Mouse (Mus musculus): Measurements from ENCODE around the gene Pabpc4. TPM values are rescaled to one million over a fixed set of nuclear protein-coding genes. Genes with fewer than 3 reads are reported as not detected.
"Not testable (repeated sequence)": the region's sequence is repeated elsewhere in the genome, so short reads cannot be mapped to it uniquely, and the experiment has no call there.

Gene Pabpc4
- polyA plus RNA-seq, 1 experiment from 2014 or later = 147 TPM

DNA sequence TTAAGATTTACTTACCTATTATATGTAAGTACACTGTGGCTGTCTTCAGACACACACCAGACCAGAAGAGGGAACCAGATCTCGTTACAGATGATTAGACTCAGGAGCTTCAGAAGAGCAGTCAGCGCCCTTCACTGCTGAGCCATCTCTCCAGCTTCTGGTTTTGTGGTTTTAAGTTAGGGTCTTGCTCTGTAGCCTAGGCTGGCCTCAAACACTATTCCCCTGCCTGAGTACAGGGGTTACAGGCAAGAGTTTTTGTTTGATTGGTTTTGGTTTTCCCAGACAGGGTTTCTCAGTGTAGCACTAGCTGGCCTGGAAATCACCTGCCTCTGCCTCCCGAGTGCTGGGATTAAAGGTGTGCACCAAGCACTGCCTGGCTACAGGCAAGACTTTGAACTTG, 30.2 kb downstream of the Pabpc4 start:
- H3K36me3 ChIP-seq (ENCODE audit: control insufficient read depth, insufficient read depth, low read length) = peaks cover 95% of the 10 kb centered on the region
- ATAC-seq (replicated peaks; ENCODE audit: low FRiP score) (no peak), DNase-seq (ENCODE audit: low spot score) (no peak)
- no peak overlapping the region for H3K27ac ChIP-seq (ENCODE audit: low read depth, low read length)
- WGBS = 75% methylated on average over 3 of the region's 3 CpGs
- no peak overlapping the region for H3K4me3 ChIP-seq (ENCODE audit: low read depth, low read length)
- no peak overlapping the region for H3K9ac ChIP-seq (ENCODE audit: low read depth, low read length)
- no peak overlapping the region for H3K4me2 ChIP-seq
- peaks cover 4% of the 10 kb centered on the region; the same call in 1 of the 2 replicates for H3K4me1 ChIP-seq (replicated peaks; ENCODE audit: control insufficient read depth, insufficient read depth, low read length)
- no peaks in the 10 kb centered on the region for H3K27me3 ChIP-seq (replicated peaks; ENCODE audit: control insufficient read depth, insufficient read depth, low read length)
- no peaks in the 10 kb centered on the region for H3K9me3 ChIP-seq (ENCODE audit: control insufficient read depth, low read length)

DNA sequence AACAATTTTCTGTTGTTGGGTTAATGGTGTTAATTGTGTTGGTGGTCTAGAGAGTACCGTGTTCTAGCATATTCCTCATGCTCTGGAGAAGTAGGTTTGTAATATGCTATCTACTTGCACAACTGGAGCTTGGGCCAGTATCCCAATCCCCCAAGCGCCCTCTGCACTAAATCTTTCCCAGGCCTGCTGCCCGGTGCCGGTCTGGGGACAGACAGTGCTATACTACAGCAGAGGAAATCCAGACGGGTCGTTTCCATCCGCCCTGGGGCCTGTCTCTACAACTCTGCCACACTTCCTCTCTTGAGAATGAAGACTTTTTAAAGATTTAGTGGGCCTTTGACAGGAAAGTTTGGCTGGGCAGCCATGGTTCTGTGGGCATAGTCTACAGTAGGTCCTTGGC, 30.8 kb downstream of the Pabpc4 start:
- H3K4me3 ChIP-seq (ENCODE audit: low read depth, low read length) = no peak overlapping the region
- H3K27me3 ChIP-seq (replicated peaks; ENCODE audit: control insufficient read depth, insufficient read depth, low read length) = no peaks in the 10 kb centered on the region
- H3K4me2 ChIP-seq = no peak overlapping the region
- 85% methylated on average over 7 of the region's 7 CpGs for WGBS
- no peak overlapping the region for H3K27ac ChIP-seq (ENCODE audit: low read depth, low read length)
- peaks cover 96% of the 10 kb centered on the region for H3K36me3 ChIP-seq (ENCODE audit: control insufficient read depth, insufficient read depth, low read length)
- no peaks in the 10 kb centered on the region; the same call in 1 of the 2 replicates for H3K4me1 ChIP-seq (replicated peaks; ENCODE audit: control insufficient read depth, insufficient read depth, low read length)
- ATAC-seq (replicated peaks; ENCODE audit: low FRiP score) (no peak), DNase-seq (ENCODE audit: low spot score) (no peak)
- no peak overlapping the region for H3K9ac ChIP-seq (ENCODE audit: low read depth, low read length)
- no peaks in the 10 kb centered on the region for H3K9me3 ChIP-seq (ENCODE audit: control insufficient read depth, low read length)

DNA sequence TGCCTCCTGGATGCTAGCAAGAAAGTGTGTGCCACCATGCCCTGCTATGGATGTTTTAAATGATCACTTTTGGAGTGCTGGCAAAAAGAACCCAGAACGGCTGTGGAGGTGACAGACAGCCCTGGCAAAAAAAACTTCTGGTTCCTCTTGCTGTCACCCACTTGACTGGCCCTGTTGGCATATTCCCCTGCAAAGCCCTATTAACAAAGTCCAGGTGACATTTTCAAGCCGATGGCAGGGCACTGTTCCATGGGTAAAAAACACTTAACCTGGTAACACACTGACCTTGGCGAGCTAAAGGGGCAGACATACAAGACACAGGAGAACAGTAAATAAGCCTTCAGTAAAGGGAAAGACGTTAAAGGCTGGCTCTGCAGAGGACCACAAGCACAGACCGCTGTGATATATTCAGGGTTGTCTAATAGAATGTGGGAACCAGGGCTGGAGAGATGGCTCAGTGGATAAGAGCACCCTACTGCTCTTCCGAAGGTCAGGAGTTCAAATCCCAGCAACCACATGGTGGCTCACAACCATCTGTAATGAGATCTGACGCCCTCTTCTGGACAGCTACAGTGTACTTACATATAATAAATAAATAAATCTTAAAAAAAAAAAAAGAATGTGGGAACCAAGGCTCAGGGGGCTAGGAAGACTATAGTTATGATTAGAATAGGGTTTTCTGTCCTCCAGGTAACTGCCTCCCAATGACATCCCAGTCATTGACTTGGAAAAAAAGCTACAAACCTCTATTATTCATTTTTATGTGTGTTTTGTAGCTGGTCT, 31.7 kb downstream of the Pabpc4 start:
- H3K4me1 ChIP-seq (replicated peaks; ENCODE audit: control insufficient read depth, insufficient read depth, low read length) = no peaks in the 10 kb centered on the region
- DNase-seq (ENCODE audit: low spot score) = no peak
- WGBS = 82% methylated on average over 7 of the region's 7 CpGs
- H3K9me3 ChIP-seq (ENCODE audit: control insufficient read depth, low read length) = no peaks in the 10 kb centered on the region
- no peak overlapping the region for H3K4me2 ChIP-seq
- H3K27me3 ChIP-seq (replicated peaks; ENCODE audit: control insufficient read depth, insufficient read depth, low read length) = no peaks in the 10 kb centered on the region
- no peak for ATAC-seq (replicated peaks; ENCODE audit: low FRiP score)
- H3K27ac ChIP-seq (ENCODE audit: low read depth, low read length) = no peak overlapping the region
- H3K36me3 ChIP-seq (ENCODE audit: control insufficient read depth, insufficient read depth, low read length) = peaks cover 93% of the 10 kb centered on the region
- no peak overlapping the region for H3K9ac ChIP-seq (ENCODE audit: low read depth, low read length)
- no peak overlapping the region for H3K4me3 ChIP-seq (ENCODE audit: low read depth, low read length)

GRCm38 (mm10) chr4:123295026-123295425, 32.9 kb downstream of the Pabpc4 start:
- H3K4me1 ChIP-seq (replicated peaks; ENCODE audit: control insufficient read depth, insufficient read depth, low read length); ATAC-seq (replicated peaks; ENCODE audit: low FRiP score); H3K4me3 ChIP-seq (ENCODE audit: low read depth, low read length); DNase-seq (ENCODE audit: low spot score); H3K27me3 ChIP-seq (replicated peaks; ENCODE audit: control insufficient read depth, insufficient read depth, low read length); H3K9ac ChIP-seq (ENCODE audit: low read depth, low read length); H3K27ac ChIP-seq (ENCODE audit: low read depth, low read length); H3K4me2 ChIP-seq; H3K9me3 ChIP-seq (ENCODE audit: control insufficient read depth, low read length): not testable (repeated sequence)
- peaks cover 91% of the 10 kb centered on the region for H3K36me3 ChIP-seq (ENCODE audit: control insufficient read depth, insufficient read depth, low read length)
- WGBS = 86% methylated on average over 15 of the region's 15 CpGs

- Histone ChIP-seq H3K9me3 (ENCODE audit: control insufficient read depth, low read length) (no peaks in the 10 kb centered on the region), H3K4me1 (replicated peaks; ENCODE audit: control insufficient read depth, insufficient read depth, low read length) (no peaks in the 10 kb centered on the region), H3K27me3 (replicated peaks; ENCODE audit: control insufficient read depth, insufficient read depth, low read length) (no peaks in the 10 kb centered on the region), H3K27ac (ENCODE audit: low read depth, low read length) (no peak overlapping the region), H3K4me3 (ENCODE audit: low read depth, low read length) (no peak overlapping the region), H3K36me3 (ENCODE audit: control insufficient read depth, insufficient read depth, low read length) (peaks cover 92% of the 10 kb centered on the region), H3K9ac (ENCODE audit: low read depth, low read length) (no peak overlapping the region), H3K4me2 (no peak overlapping the region)
- DNase-seq (ENCODE audit: low spot score) = no peak
- WGBS = 91% methylated on average over 21 of the region's 21 CpGs
- no peak for ATAC-seq (replicated peaks; ENCODE audit: low FRiP score)
Observed at GRCm38 (mm10) chr4:123295516-123296147, 33.5 kb downstream of the Pabpc4 start.

DNA sequence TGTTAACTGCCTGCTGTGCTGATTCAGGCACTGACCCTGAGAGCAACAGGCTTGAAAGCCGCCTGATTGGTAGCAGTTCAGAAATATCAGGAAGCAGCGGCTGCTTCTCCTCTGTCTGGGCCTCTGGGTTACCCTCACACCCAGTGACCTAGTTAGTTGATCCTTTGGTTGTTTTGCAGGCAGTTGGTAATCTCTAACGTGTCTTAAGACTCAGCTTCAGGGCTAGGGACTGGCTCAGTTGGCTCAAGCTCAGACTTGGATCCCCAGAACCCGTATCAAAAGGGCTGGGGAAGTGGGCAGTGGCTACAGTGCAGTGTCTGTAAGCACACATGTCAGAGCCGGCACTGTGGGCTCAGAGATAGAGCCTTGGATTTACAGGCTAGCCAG, 34.0 kb downstream of the Pabpc4 start:
- no peak for ATAC-seq (replicated peaks; ENCODE audit: low FRiP score)
- 90% methylated on average over 5 of the region's 5 CpGs for WGBS

GRCm38 (mm10) chr4:123297195-123297960, 35.2 kb downstream of the Pabpc4 start:
- 93% methylated on average over 22 of the region's 22 CpGs for WGBS
- DNase-seq (ENCODE audit: low spot score) (no peak), ATAC-seq (replicated peaks; ENCODE audit: low FRiP score) (no peak)
- Histone ChIP-seq H3K4me1 (replicated peaks; ENCODE audit: control insufficient read depth, insufficient read depth, low read length) (no peaks in the 10 kb centered on the region), H3K36me3 (ENCODE audit: control insufficient read depth, insufficient read depth, low read length) (peaks cover 81% of the 10 kb centered on the region), H3K4me2 (no peak overlapping the region), H3K27me3 (replicated peaks; ENCODE audit: control insufficient read depth, insufficient read depth, low read length) (no peaks in the 10 kb centered on the region), H3K9ac (ENCODE audit: low read depth, low read length) (no peak overlapping the region), H3K4me3 (ENCODE audit: low read depth, low read length) (no peak overlapping the region), H3K27ac (ENCODE audit: low read depth, low read length) (no peak overlapping the region), H3K9me3 (ENCODE audit: control insufficient read depth, low read length) (no peaks in the 10 kb centered on the region)

More for the DNA sequence above, 34.0 kb downstream of the Pabpc4 start:
- Histone ChIP-seq H3K36me3 (ENCODE audit: control insufficient read depth, insufficient read depth, low read length) (peaks cover 89% of the 10 kb centered on the region), H3K4me2 (no peak overlapping the region), H3K27me3 (replicated peaks; ENCODE audit: control insufficient read depth, insufficient read depth, low read length) (no peaks in the 10 kb centered on the region), H3K4me1 (replicated peaks; ENCODE audit: control insufficient read depth, insufficient read depth, low read length) (no peaks in the 10 kb centered on the region), H3K27ac (ENCODE audit: low read depth, low read length) (no peak overlapping the region), H3K9me3 (ENCODE audit: control insufficient read depth, low read length) (no peaks in the 10 kb centered on the region), H3K4me3 (ENCODE audit: low read depth, low read length) (no peak overlapping the region), H3K9ac (ENCODE audit: low read depth, low read length) (no peak overlapping the region)
- no peak for DNase-seq (ENCODE audit: low spot score)

DNA sequence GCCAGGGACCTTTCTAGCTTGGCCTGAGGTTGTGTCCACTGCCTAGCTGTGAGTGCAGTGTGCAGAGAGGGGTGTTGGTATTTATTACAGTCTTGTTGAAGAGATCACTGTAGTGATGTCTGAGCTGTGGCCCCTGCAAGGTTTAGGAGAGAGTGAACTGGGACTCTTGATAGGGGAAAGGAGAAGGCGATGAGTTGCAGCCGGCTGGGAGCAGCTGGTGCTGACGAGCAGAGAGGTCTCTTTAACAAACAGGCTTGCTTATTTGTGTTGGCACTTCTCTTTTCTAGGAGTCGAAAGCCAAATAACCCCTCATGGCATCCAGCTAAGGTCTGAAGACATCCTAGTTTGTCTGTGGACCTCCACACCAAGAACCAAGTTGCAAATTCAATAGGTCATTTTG, 36.1 kb downstream of the Pabpc4 start:
- no peak for DNase-seq (ENCODE audit: low spot score)
- ATAC-seq (replicated peaks; ENCODE audit: low FRiP score) = no peak
- no peak overlapping the region for H3K4me2 ChIP-seq
- 87% methylated on average over 4 of the region's 4 CpGs for WGBS
- no peaks in the 10 kb centered on the region for H3K9me3 ChIP-seq (ENCODE audit: control insufficient read depth, low read length)
- no peak overlapping the region for H3K4me3 ChIP-seq (ENCODE audit: low read depth, low read length)
- H3K9ac ChIP-seq (ENCODE audit: low read depth, low read length) = no peak overlapping the region
- H3K27ac ChIP-seq (ENCODE audit: low read depth, low read length) = no peak overlapping the region
- no peaks in the 10 kb centered on the region for H3K27me3 ChIP-seq (replicated peaks; ENCODE audit: control insufficient read depth, insufficient read depth, low read length)
- peaks cover 81% of the 10 kb centered on the region for H3K36me3 ChIP-seq (ENCODE audit: control insufficient read depth, insufficient read depth, low read length)
- H3K4me1 ChIP-seq (replicated peaks; ENCODE audit: control insufficient read depth, insufficient read depth, low read length) = no peaks in the 10 kb centered on the region

Data from liver, embryonic 11.5 days (tissue).